Mouse (Mus musculus): ENCODE measurements around the gene Tanc1. TPM values are rescaled to one million over a fixed set of nuclear protein-coding genes. Genes with fewer than 3 reads are reported as not detected.

Tanc1 gene
- total and polyA plus RNA-seq, 3 experiments = 8.1 to 26.2 (median 25.6) TPM

DNA sequence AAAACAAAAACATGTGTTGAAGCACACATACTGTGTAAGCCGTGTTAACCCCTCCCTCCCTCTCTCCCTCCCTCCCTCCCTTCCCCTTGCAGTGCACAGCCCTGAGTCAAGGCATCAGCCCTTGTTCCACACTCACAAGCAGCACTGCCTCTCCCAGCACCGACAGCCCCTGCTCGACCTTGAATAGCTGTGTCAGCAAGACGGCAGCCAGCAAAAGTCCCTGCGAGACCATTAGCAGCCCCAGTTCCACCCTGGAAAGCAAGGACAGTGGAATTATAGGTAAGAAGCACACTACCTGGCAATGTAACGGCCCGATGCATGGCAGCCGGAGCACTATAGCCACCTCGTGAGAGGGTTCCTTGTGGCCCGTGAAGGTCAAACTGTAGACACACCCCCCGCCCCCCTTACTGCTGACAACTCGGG, 160.4 kb downstream of the Tanc1 start:
- H3K79me2 ChIP-seq (replicated peaks; ENCODE audit: control insufficient read depth, insufficient read depth, low read length) = peaks cover 2% of the 10 kb centered on the region
- no peak for DNase-seq
- TF ChIP-seq CTCF (IDR thresholded peaks at IDR 0.05) (no peak), EP300 (IDR thresholded peaks at IDR 0.05; ENCODE audit: insufficient read depth, low read depth, low read length) (no peak), POLR2A (IDR thresholded peaks at IDR 0.05; ENCODE audit: insufficient read depth, low read depth, low read length) (no peak)
- 61% methylated on average over 12 of the region's 12 CpGs for WGBS
- peaks cover 17% of the 10 kb centered on the region for H3K4me1 ChIP-seq (ENCODE audit: control insufficient read depth, insufficient read depth, low read length)
- H3K36me3 ChIP-seq (ENCODE audit: control insufficient read depth, insufficient read depth, low read length) = peaks cover 4% of the 10 kb centered on the region
- intact Hi-C loops (cut with DNase I) = no loop called here
- no peak overlapping the region for H3K4me3 ChIP-seq
- H3K27ac ChIP-seq = no peak overlapping the region
- H3K27me3 ChIP-seq (ENCODE audit: control insufficient read depth, insufficient read depth, low read length) = no peaks in the 10 kb centered on the region
- H3K9ac ChIP-seq (ENCODE audit: low read depth, low read length) = no peak overlapping the region

DNA sequence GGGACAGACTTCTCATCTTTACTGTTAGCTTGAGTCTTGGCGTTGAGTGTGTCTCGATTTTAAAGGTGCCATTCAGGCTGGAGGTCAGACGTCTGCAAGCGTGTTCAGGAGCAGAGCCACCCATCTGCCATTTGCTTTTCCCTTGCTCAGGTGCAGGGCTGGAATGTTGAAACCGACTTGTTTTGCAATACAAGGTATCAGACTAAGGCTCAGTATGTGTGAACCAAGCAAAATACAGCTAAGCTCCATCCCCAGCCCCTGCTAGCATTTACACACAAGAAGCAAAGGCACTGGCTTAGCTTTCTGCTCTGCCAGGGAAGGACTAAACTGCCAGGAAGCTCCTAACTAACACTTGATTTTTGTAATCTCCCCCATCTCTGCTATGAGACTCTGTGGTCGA, 162.5 kb downstream of the Tanc1 start:
- no peak for DNase-seq
- no peak overlapping the region for H3K4me3 ChIP-seq
- no peaks in the 10 kb centered on the region; the same call in 1 of the 2 replicates for H3K36me3 ChIP-seq (ENCODE audit: control insufficient read depth, insufficient read depth, low read length)
- H3K9ac ChIP-seq (ENCODE audit: low read depth, low read length) = no peak overlapping the region
- no peaks in the 10 kb centered on the region for H3K27me3 ChIP-seq (ENCODE audit: control insufficient read depth, insufficient read depth, low read length)
- intact Hi-C loops (cut with DNase I) = no loop called here
- H3K4me1 ChIP-seq (ENCODE audit: control insufficient read depth, insufficient read depth, low read length) = peaks cover 7% of the 10 kb centered on the region
- WGBS = 91% methylated on average over 6 of the region's 6 CpGs
- H3K79me2 ChIP-seq (replicated peaks; ENCODE audit: control insufficient read depth, insufficient read depth, low read length) = peaks cover 2% of the 10 kb centered on the region
- no peak for TF ChIP-seq POLR2A (IDR thresholded peaks at IDR 0.05; ENCODE audit: insufficient read depth, low read depth, low read length)
- no peak for TF ChIP-seq CTCF (IDR thresholded peaks at IDR 0.05)
- no peak for TF ChIP-seq EP300 (IDR thresholded peaks at IDR 0.05; ENCODE audit: insufficient read depth, low read depth, low read length)
- no peak overlapping the region for H3K27ac ChIP-seq

DNA sequence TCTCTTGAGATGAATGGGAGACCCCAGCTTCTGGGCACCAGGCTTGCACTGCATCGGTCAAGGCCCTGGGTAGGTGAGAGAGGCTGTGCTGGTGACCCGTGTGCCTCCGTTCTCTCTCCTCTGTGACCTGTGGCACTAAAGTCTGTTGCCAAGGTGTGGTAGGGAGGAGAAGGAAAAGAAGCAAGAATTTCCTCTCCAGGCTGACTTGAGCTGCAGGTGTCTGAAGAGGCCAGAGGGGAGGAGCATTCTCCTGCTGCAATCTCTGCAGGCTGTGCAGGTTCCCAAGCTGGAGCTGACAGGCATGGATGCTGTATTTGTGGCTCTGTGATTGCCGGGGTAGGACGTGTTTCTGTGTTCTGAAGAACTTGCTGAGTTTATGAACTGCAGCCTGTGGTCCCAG, 163.3 kb downstream of the Tanc1 start:
- Histone ChIP-seq H3K9ac (ENCODE audit: low read depth, low read length) (no peak overlapping the region), H3K79me2 (replicated peaks; ENCODE audit: control insufficient read depth, insufficient read depth, low read length) (no peaks in the 10 kb centered on the region; the same call in 1 of the 2 replicates), H3K36me3 (ENCODE audit: control insufficient read depth, insufficient read depth, low read length) (no peaks in the 10 kb centered on the region; the same call in 1 of the 2 replicates), H3K4me3 (no peak overlapping the region), H3K27ac (no peak overlapping the region; the same call in 1 of the 2 replicates), H3K4me1 (ENCODE audit: control insufficient read depth, insufficient read depth, low read length) (peaks cover 2% of the 10 kb centered on the region), H3K27me3 (ENCODE audit: control insufficient read depth, insufficient read depth, low read length) (no peaks in the 10 kb centered on the region)
- no peak for TF ChIP-seq CTCF (IDR thresholded peaks at IDR 0.05)
- TF ChIP-seq EP300 (IDR thresholded peaks at IDR 0.05; ENCODE audit: insufficient read depth, low read depth, low read length) = no peak
- no peak for TF ChIP-seq POLR2A (IDR thresholded peaks at IDR 0.05; ENCODE audit: insufficient read depth, low read depth, low read length)
- WGBS = 82% methylated on average over 5 of the region's 5 CpGs
- intact Hi-C loops (cut with DNase I) = no loop called here
- no peak for DNase-seq

DNA sequence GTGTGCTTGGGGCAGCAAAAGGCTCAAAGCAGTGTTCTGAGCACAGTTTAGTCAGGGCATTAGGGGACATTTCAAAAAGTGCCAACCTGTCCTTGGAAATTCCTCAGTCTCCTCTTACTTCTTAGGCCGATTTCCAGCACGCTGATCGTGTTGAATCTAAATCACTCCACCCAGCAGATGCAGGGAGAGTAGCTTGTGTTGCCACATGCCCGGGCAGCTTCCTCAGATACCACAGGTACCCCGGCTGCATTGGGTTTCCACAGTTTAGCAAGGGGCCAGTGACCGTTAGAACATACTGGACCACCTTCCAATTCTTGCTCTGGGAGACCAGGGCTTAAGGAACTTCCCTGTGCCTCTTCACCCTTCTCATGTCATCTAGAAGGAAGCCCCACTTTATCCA, 164.0 kb downstream of the Tanc1 start:
- intact Hi-C loops (cut with DNase I) = no loop called here
- TF ChIP-seq EP300 (IDR thresholded peaks at IDR 0.05; ENCODE audit: insufficient read depth, low read depth, low read length) (no peak), CTCF (IDR thresholded peaks at IDR 0.05) (no peak), POLR2A (IDR thresholded peaks at IDR 0.05; ENCODE audit: insufficient read depth, low read depth, low read length) (no peak)
- Histone ChIP-seq H3K4me3 (no peak overlapping the region), H3K27me3 (ENCODE audit: control insufficient read depth, insufficient read depth, low read length) (no peaks in the 10 kb centered on the region), H3K4me1 (ENCODE audit: control insufficient read depth, insufficient read depth, low read length) (peaks cover 2% of the 10 kb centered on the region), H3K36me3 (ENCODE audit: control insufficient read depth, insufficient read depth, low read length) (no peaks in the 10 kb centered on the region; the same call in 1 of the 2 replicates), H3K79me2 (replicated peaks; ENCODE audit: control insufficient read depth, insufficient read depth, low read length) (no peaks in the 10 kb centered on the region; the same call in 1 of the 2 replicates), H3K27ac (no peak overlapping the region; the same call in 1 of the 2 replicates), H3K9ac (ENCODE audit: low read depth, low read length) (no peak overlapping the region)
- WGBS = 87% methylated on average over 6 of the region's 6 CpGs
- no peak for DNase-seq

DNA sequence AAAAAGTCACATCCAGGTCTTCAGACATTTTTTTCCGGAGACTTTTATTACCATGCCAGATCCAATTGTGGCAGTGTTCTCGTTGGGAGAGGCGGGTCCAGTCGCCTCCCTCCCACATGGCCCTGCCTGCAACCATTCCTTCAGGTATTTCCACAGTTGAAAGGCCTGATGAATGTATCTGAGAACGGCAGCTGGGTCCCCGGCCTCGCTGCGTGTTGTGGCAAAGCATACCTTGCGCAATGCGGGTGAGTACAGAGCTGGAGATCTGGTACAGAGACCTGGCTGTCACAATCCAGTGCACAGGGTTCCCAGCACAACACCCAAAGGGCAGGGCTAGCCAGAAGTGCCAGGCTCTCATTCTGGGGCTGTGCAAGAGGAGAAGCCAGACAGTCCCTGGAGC, 167.5 kb downstream of the Tanc1 start:
- WGBS = 82% methylated on average over 10 of the region's 10 CpGs
- H3K4me3 ChIP-seq = no peak overlapping the region
- DNase-seq = no peak

DNA sequence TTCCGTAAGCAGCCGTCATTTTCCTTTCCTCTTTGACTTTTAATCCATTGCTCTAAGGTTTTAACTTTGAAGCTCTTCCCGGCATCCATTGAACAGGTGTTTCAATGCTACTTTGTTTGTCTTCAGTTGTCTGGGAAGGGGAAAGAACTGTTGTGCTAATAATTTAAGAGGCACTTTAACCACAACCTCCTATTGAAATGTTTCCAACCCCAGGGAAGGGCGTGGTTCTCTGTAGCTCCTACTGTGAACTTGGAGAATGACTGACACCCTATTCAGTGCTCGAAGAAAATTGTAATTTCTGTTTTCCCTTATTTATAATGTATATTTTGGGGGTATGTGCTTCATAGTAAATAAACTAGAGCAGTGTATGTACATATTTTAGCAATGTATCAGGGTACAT, 168.4 kb downstream of the Tanc1 start:
- no peak overlapping the region for H3K4me3 ChIP-seq
- WGBS = 89% methylated on average over 5 of the region's 5 CpGs
- H3K9ac ChIP-seq (ENCODE audit: low read depth, low read length) = no peak overlapping the region
- intact Hi-C loops (cut with DNase I) = no loop called here
- no peak for DNase-seq
- H3K79me2 ChIP-seq (replicated peaks; ENCODE audit: control insufficient read depth, insufficient read depth, low read length) = no peaks in the 10 kb centered on the region; the same call in 1 of the 2 replicates
- H3K27ac ChIP-seq = no peak overlapping the region
- TF ChIP-seq POLR2A (IDR thresholded peaks at IDR 0.05; ENCODE audit: insufficient read depth, low read depth, low read length) (no peak), CTCF (IDR thresholded peaks at IDR 0.05) (no peak), EP300 (IDR thresholded peaks at IDR 0.05; ENCODE audit: insufficient read depth, low read depth, low read length) (no peak)
- no peaks in the 10 kb centered on the region; the same call in 1 of the 2 replicates for H3K36me3 ChIP-seq (ENCODE audit: control insufficient read depth, insufficient read depth, low read length)
- no peaks in the 10 kb centered on the region for H3K27me3 ChIP-seq (ENCODE audit: control insufficient read depth, insufficient read depth, low read length)
- H3K4me1 ChIP-seq (ENCODE audit: control insufficient read depth, insufficient read depth, low read length) = no peaks in the 10 kb centered on the region; the same call in none of the 2 replicates

More for the DNA sequence above, 167.5 kb downstream of the Tanc1 start:
- intact Hi-C loops (cut with DNase I) = no loop called here
- Histone ChIP-seq H3K4me1 (ENCODE audit: control insufficient read depth, insufficient read depth, low read length) (peaks cover 2% of the 10 kb centered on the region), H3K9ac (ENCODE audit: low read depth, low read length) (no peak overlapping the region), H3K27me3 (ENCODE audit: control insufficient read depth, insufficient read depth, low read length) (no peaks in the 10 kb centered on the region), H3K27ac (no peak overlapping the region), H3K79me2 (replicated peaks; ENCODE audit: control insufficient read depth, insufficient read depth, low read length) (no peaks in the 10 kb centered on the region; the same call in 1 of the 2 replicates), H3K36me3 (ENCODE audit: control insufficient read depth, insufficient read depth, low read length) (no peaks in the 10 kb centered on the region; the same call in 1 of the 2 replicates)
- no peak for TF ChIP-seq EP300 (IDR thresholded peaks at IDR 0.05; ENCODE audit: insufficient read depth, low read depth, low read length)
- no peak for TF ChIP-seq CTCF (IDR thresholded peaks at IDR 0.05)
- TF ChIP-seq POLR2A (IDR thresholded peaks at IDR 0.05; ENCODE audit: insufficient read depth, low read depth, low read length) = no peak
